Mouse (Mus musculus) heart, embryonic 10.5 days (tissue): ENCODE data around the gene Arhgap44. TPM values are rescaled to one million over a fixed set of nuclear protein-coding genes. Genes with fewer than 3 reads are reported as not detected.
A peak's percentile ranks its signal among the peaks of the same experiment; 100 is the strongest.

ENCODE experiments used
- DNase-seq: peaks from one replicate; pipeline ENCODE4 v3.0.0-alpha.2; 2017; ENCODE audit warnings: low spot score
- H3K27ac ChIP-seq: fragments of 300-500 bp; sonication (generic); 2 replicates; pipeline ENCODE4 v1.5.1; 2016; ENCODE audit warnings: mild to moderate bottlenecking
- H3K27me3 ChIP-seq: fragments of 300-500 bp; sonication (generic); 2 replicates; pipeline ENCODE4 v1.6.1; 2016; ENCODE audit warnings: mild to moderate bottlenecking; ENCODE audit not compliant: poor library complexity, insufficient read depth, severe bottlenecking
- H3K36me3 ChIP-seq: fragments of 300-500 bp; sonication (generic); 2 replicates; pipeline ENCODE4 v1.6.1; 2016; ENCODE audit warnings: mild to moderate bottlenecking, moderate library complexity
- H3K4me1 ChIP-seq: fragments of 300-500 bp; sonication (generic); 2 replicates; pipeline ENCODE4 v1.6.1; 2016; ENCODE audit warnings: mild to moderate bottlenecking
- H3K4me3 ChIP-seq: fragments of 300-500 bp; sonication (generic); 2 replicates; pipeline ENCODE4 v1.5.1; 2016; ENCODE audit warnings: mild to moderate bottlenecking, moderate library complexity
- H3K9me3 ChIP-seq: fragments of 300-500 bp; sonication (generic); 2 replicates; pipeline ENCODE4 v1.6.1; 2016; ENCODE audit warnings: mild to moderate bottlenecking, moderate library complexity
- WGBS: fragments of 180-500 bp; shearing (Covaris S2); methylation state at CpG from one replicate; pipeline ENCODE4 v1.1.7; 2016; 5-methylcytosine and 5-hydroxymethylcytosine counted together
- polyA plus RNA-seq: library from polyadenylated mRNA; unstranded; fragments of >200 nt; fragmentation: Nextera tagmentation; extraction: Ambion mirVana; gene quantifications from 2 replicates; pipeline ENCODE4 v1.2.1, GENCODE M21; 2016

Gene Arhgap44
- 8.4 and 11.3 TPM in 2 replicates for polyA plus RNA-seq

- peak within 1 kb of the TSS; percentile 84 for H3K4me3 ChIP-seq
- H3K4me1 ChIP-seq = peaks cover 16% of the 10 kb centered on the region
- peak; percentile 80 for DNase-seq
- H3K9me3 ChIP-seq = no peaks in the 10 kb centered on the region
- no peaks in the 10 kb centered on the region for H3K36me3 ChIP-seq
- WGBS = under 1% methylated on average over 27 of the region's 27 CpGs
- H3K27me3 ChIP-seq = peaks cover 18% of the 10 kb centered on the region; the same call in 1 of the 2 replicates
- peak within 1 kb of the TSS; percentile 88 for H3K27ac ChIP-seq
Observed at GRCm38 (mm10) chr11:65162767-65163120, at the start of gene Arhgap44. Arhgap44 (minus strand) TSS chr11:65162961.

GRCm38 (mm10) chr11:65211701-65212100 lies 48.9 kb upstream of the Arhgap44 start:
- Histone ChIP-seq H3K4me1 (peaks cover 79% of the 10 kb centered on the region), H3K4me3 (no peak overlapping the region), H3K9me3 (no peaks in the 10 kb centered on the region), H3K36me3 (peaks cover 9% of the 10 kb centered on the region), H3K27ac (peak overlapping the region; percentile 37; the same call in 1 of the 2 replicates), H3K27me3 (no peaks in the 10 kb centered on the region)
- 82% methylated on average over 6 of the region's 6 CpGs for WGBS
- DNase-seq = no peak

- peak; percentile 96 for DNase-seq
- Histone ChIP-seq H3K27ac (peak overlapping the region; percentile 77), H3K4me3 (no peak overlapping the region; the same call in 1 of the 2 replicates), H3K9me3 (no peaks in the 10 kb centered on the region), H3K36me3 (peaks cover 9% of the 10 kb centered on the region), H3K27me3 (no peaks in the 10 kb centered on the region), H3K4me1 (peaks cover 84% of the 10 kb centered on the region)
- 4% methylated on average over 6 of the region's 6 CpGs for WGBS
Observed at GRCm38 (mm10) chr11:65209441-65209840, 46.7 kb upstream of the Arhgap44 start.

GRCm38 (mm10) chr11:65205306-65205705 lies 42.5 kb upstream of the Arhgap44 start:
- H3K27ac ChIP-seq = peak overlapping the region; percentile 74; the same call in 1 of the 2 replicates
- H3K4me1 ChIP-seq = peaks cover 76% of the 10 kb centered on the region
- no peak overlapping the region for H3K4me3 ChIP-seq
- no peaks in the 10 kb centered on the region for H3K9me3 ChIP-seq
- 22% methylated on average over 5 of the region's 5 CpGs for WGBS
- H3K27me3 ChIP-seq = no peaks in the 10 kb centered on the region
- H3K36me3 ChIP-seq = peaks cover 35% of the 10 kb centered on the region
- peak; percentile 95 for DNase-seq

- peak overlapping the region; percentile 74 for H3K27ac ChIP-seq
- H3K4me3 ChIP-seq = no peak overlapping the region
- H3K27me3 ChIP-seq = no peaks in the 10 kb centered on the region
- H3K4me1 ChIP-seq = peaks cover 69% of the 10 kb centered on the region
- peaks cover 42% of the 10 kb centered on the region for H3K36me3 ChIP-seq
- no peaks in the 10 kb centered on the region for H3K9me3 ChIP-seq
- DNase-seq = no peak
- WGBS = 42% methylated on average over 13 of the region's 13 CpGs
Observed at GRCm38 (mm10) chr11:65204651-65205050, 41.9 kb upstream of the Arhgap44 start.

GRCm38 (mm10) chr11:65203020-65203419 lies 40.3 kb upstream of the Arhgap44 start:
- H3K27me3 ChIP-seq = no peaks in the 10 kb centered on the region
- H3K9me3 ChIP-seq = no peaks in the 10 kb centered on the region
- H3K36me3 ChIP-seq = peaks cover 57% of the 10 kb centered on the region
- WGBS = 76% methylated on average over 1 of the region's 1 CpGs
- H3K4me1 ChIP-seq = peaks cover 53% of the 10 kb centered on the region
- H3K4me3 ChIP-seq = no peak overlapping the region
- no peak overlapping the region for H3K27ac ChIP-seq
- no peak for DNase-seq

GRCm38 (mm10) chr11:65202236-65202635 lies 39.5 kb upstream of the Arhgap44 start:
- 13% methylated on average over 5 of the region's 5 CpGs for WGBS
- Histone ChIP-seq H3K4me1 (peaks cover 45% of the 10 kb centered on the region), H3K27me3 (no peaks in the 10 kb centered on the region), H3K36me3 (peaks cover 61% of the 10 kb centered on the region), H3K27ac (peak overlapping the region; percentile 59), H3K9me3 (no peaks in the 10 kb centered on the region), H3K4me3 (no peak overlapping the region)
- no peak for DNase-seq

GRCm38 (mm10) chr11:65198026-65198425 lies 35.3 kb upstream of the Arhgap44 start:
- Histone ChIP-seq H3K27ac (no peak overlapping the region), H3K9me3 (no peaks in the 10 kb centered on the region), H3K36me3 (peaks cover 79% of the 10 kb centered on the region), H3K4me1 (peaks cover 9% of the 10 kb centered on the region), H3K4me3 (no peak overlapping the region), H3K27me3 (no peaks in the 10 kb centered on the region)
- 74% methylated on average over 3 of the region's 3 CpGs for WGBS
- no peak for DNase-seq

- 8% methylated on average over 3 of the region's 3 CpGs for WGBS
- Histone ChIP-seq H3K4me3 (no peak overlapping the region), H3K36me3 (peaks cover 83% of the 10 kb centered on the region), H3K9me3 (no peaks in the 10 kb centered on the region), H3K27ac (no peak overlapping the region), H3K4me1 (peaks cover 6% of the 10 kb centered on the region), H3K27me3 (no peaks in the 10 kb centered on the region)
- no peak for DNase-seq
Observed at GRCm38 (mm10) chr11:65197280-65197679, 34.5 kb upstream of the Arhgap44 start.

GRCm38 (mm10) chr11:65186974-65187373 lies 24.2 kb upstream of the Arhgap44 start:
- Histone ChIP-seq H3K27me3 (no peaks in the 10 kb centered on the region), H3K4me3 (no peak overlapping the region), H3K36me3 (peaks cover 76% of the 10 kb centered on the region), H3K9me3 (no peaks in the 10 kb centered on the region), H3K27ac (no peak overlapping the region), H3K4me1 (0 out of 2 replicates have a peak, but pooled peaks cover 3% of the 10 kb centered on the region)
- no peak for DNase-seq
- 73% methylated on average over 12 of the region's 12 CpGs for WGBS

GRCm38 (mm10) chr11:65185114-65185513 lies 22.4 kb upstream of the Arhgap44 start:
- Histone ChIP-seq H3K9me3 (no peaks in the 10 kb centered on the region), H3K4me3 (no peak overlapping the region), H3K4me1 (0 out of 2 replicates have a peak, but pooled peaks cover 3% of the 10 kb centered on the region), H3K36me3 (peaks cover 89% of the 10 kb centered on the region), H3K27me3 (no peaks in the 10 kb centered on the region), H3K27ac (no peak overlapping the region)
- 77% methylated on average over 1 of the region's 1 CpGs for WGBS
- DNase-seq = no peak

GRCm38 (mm10) chr11:65170121-65170750 lies 7.5 kb upstream of the Arhgap44 start:
- no peaks in the 10 kb centered on the region for H3K27me3 ChIP-seq
- no peaks in the 10 kb centered on the region for H3K9me3 ChIP-seq
- H3K27ac ChIP-seq = no peak overlapping the region
- no peak overlapping the region for H3K4me3 ChIP-seq
- 0 out of 2 replicates have a peak, but pooled peaks cover 4% of the 10 kb centered on the region for H3K4me1 ChIP-seq
- WGBS = 83% methylated on average over 4 of the region's 4 CpGs
- no peak for DNase-seq
- peaks cover 6% of the 10 kb centered on the region; the same call in 1 of the 2 replicates for H3K36me3 ChIP-seq

GRCm38 (mm10) chr11:65161881-65162766 lies 637 bp downstream of the Arhgap44 start:
- WGBS = 2% methylated on average over 49 of the region's 49 CpGs
- no peaks in the 10 kb centered on the region for H3K36me3 ChIP-seq
- no peaks in the 10 kb centered on the region for H3K9me3 ChIP-seq
- DNase-seq = no peak
- H3K27me3 ChIP-seq = peaks cover 18% of the 10 kb centered on the region; the same call in 1 of the 2 replicates
- H3K4me3 ChIP-seq = peak overlapping the region; percentile 84
- H3K27ac ChIP-seq = peak overlapping the region; percentile 88
- peaks cover 22% of the 10 kb centered on the region for H3K4me1 ChIP-seq
